Mouse (Mus musculus) kidney, postnatal 0 days (tissue): ENCODE data around the gene Zscan10. TPM values are rescaled to one million over a fixed set of nuclear protein-coding genes. Genes with fewer than 3 reads are reported as not detected.
A peak's percentile ranks its signal among the peaks of the same experiment; 100 is the strongest.

ENCODE experiments used
- ATAC-seq: fragments of 200-750 bp; cut with Nextera tagmentation; replicated peaks from 2 replicates; pipeline ENCODE4 v1.8.0; 2017; ENCODE audit warnings: low read depth, moderate number of reproducible peaks, moderate TSS enrichment, moderate library complexity; ENCODE audit not compliant: low FRiP score
- DNase-seq: peaks from one replicate; pipeline ENCODE4 v3.0.0-alpha.2; 2016; ENCODE audit warnings: low spot score
- H3K27ac ChIP-seq: fragments of 300-500 bp; sonication (generic); 2 replicates; pipeline ENCODE4 v1.5.1; 2014; ENCODE audit warnings: mild to moderate bottlenecking
- H3K27me3 ChIP-seq: fragments of 300-500 bp; sonication (generic); 2 replicates; pipeline ENCODE4 v1.6.1; 2014; ENCODE audit warnings: low read length, mixed read lengths; ENCODE audit not compliant: insufficient read depth
- H3K36me3 ChIP-seq: fragments of 300-500 bp; sonication (generic); 2 replicates; pipeline ENCODE4 v1.6.1; 2014; ENCODE audit warnings: low read length, mixed read lengths; ENCODE audit not compliant: insufficient read depth
- H3K4me1 ChIP-seq: fragments of 300-500 bp; sonication (generic); replicated peaks from 2 replicates; pipeline ENCODE4 v1.6.1; 2014; ENCODE audit warnings: antibody characterized with exemption, low read length, mixed read lengths; ENCODE audit not compliant: insufficient read depth
- H3K4me2 ChIP-seq: fragments of 300-500 bp; sonication (generic); 2 replicates; pipeline ENCODE4 v1.6.1; 2014; ENCODE audit warnings: mild to moderate bottlenecking, low read length, moderate library complexity, mixed read lengths
- H3K4me3 ChIP-seq: fragments of 300-500 bp; sonication (generic); replicated peaks from 2 replicates; pipeline ENCODE4 v1.5.1; 2014; ENCODE audit warnings: low read depth, low read length
- H3K9ac ChIP-seq: fragments of 300-500 bp; sonication (generic); 2 replicates; pipeline ENCODE4 v1.6.1; 2014; ENCODE audit warnings: low read depth, low read length
- H3K9me3 ChIP-seq: fragments of 300-500 bp; sonication (generic); replicated peaks from 2 replicates; pipeline ENCODE4 v1.6.1; 2016; ENCODE audit warnings: low read length, inconsistent platforms, mixed read lengths
- CTCF ChIP-seq: IDR thresholded peaks from 2 replicates; pipeline ENCODE4 v1.5.1; 2016; ENCODE audit warnings: antibody characterized with exemption, low read depth, mild to moderate bottlenecking, moderate library complexity
- WGBS: fragments of 180-500 bp; shearing (Covaris S2); extraction: QIAGEN DNeasy Blood & Tissue Kit; methylation state at CpG from one replicate; pipeline ENCODE4 v1.1.7; 2014; 5-methylcytosine and 5-hydroxymethylcytosine counted together
- polyA plus RNA-seq: library from polyadenylated mRNA; unstranded; fragments of >200 nt; fragmentation: Nextera tagmentation; extraction: Ambion mirVana; gene quantifications from 2 replicates; pipeline ENCODE4 v1.2.1, GENCODE M21; 2015

Gene Zscan10
- polyA plus RNA-seq, 1 experiment from 2014 or later = not detected

- no peak for TF ChIP-seq CTCF
- ATAC-seq = no peak
These were observed 46.3 kb upstream of the Zscan10 start for GRCm38 (mm10) chr17:23554321-23554720.

GRCm38 (mm10) chr17:23555243-23555916, 45.3 kb upstream of the Zscan10 start:
- Histone ChIP-seq H3K27ac (no peak overlapping the region), H3K4me3 (no peak overlapping the region), H3K4me1 (no peaks in the 10 kb centered on the region), H3K9me3 (no peaks in the 10 kb centered on the region), H3K36me3 (peaks cover 28% of the 10 kb centered on the region), H3K9ac (peak overlapping the region; percentile 18; the same call in 1 of the 2 replicates), H3K4me2 (no peak overlapping the region), H3K27me3 (no peaks in the 10 kb centered on the region)
- WGBS = 67% methylated on average over 7 of the region's 7 CpGs
- DNase-seq (no peak), ATAC-seq (no peak)
- TF ChIP-seq CTCF = no peak

More at GRCm38 (mm10) chr17:23554321-23554720, 46.3 kb upstream of the Zscan10 start:
- H3K27ac ChIP-seq = no peak overlapping the region
- H3K27me3 ChIP-seq = no peaks in the 10 kb centered on the region
- peaks cover 28% of the 10 kb centered on the region for H3K36me3 ChIP-seq
- no peak overlapping the region for H3K4me3 ChIP-seq
- H3K9ac ChIP-seq = no peak overlapping the region
- H3K4me1 ChIP-seq = peaks cover 5% of the 10 kb centered on the region
- no peak overlapping the region for H3K4me2 ChIP-seq
- DNase-seq = no peak
- H3K9me3 ChIP-seq = no peaks in the 10 kb centered on the region

- H3K36me3 ChIP-seq = peaks cover 36% of the 10 kb centered on the region
- H3K4me2 ChIP-seq = no peak overlapping the region
- DNase-seq (peak; percentile 54), ATAC-seq (no peak)
- no peak overlapping the region for H3K4me3 ChIP-seq
- no peak overlapping the region for H3K9ac ChIP-seq
- no peak overlapping the region for H3K27ac ChIP-seq
- peaks cover 3% of the 10 kb centered on the region; the same call in 1 of the 2 replicates for H3K4me1 ChIP-seq
- 62% methylated on average over 11 of the region's 11 CpGs for WGBS
- H3K9me3 ChIP-seq = no peaks in the 10 kb centered on the region
- TF ChIP-seq CTCF = peak; percentile 54
- no peaks in the 10 kb centered on the region for H3K27me3 ChIP-seq
These were observed 40.9 kb upstream of the Zscan10 start for GRCm38 (mm10) chr17:23559767-23560166.

- under 1% methylated on average over 59 of the region's 59 CpGs for WGBS
- ATAC-seq (peak; percentile 97), DNase-seq (peak; percentile 99)
- no peaks in the 10 kb centered on the region for H3K9me3 ChIP-seq
- H3K4me3 ChIP-seq = peak within 1 kb of the TSS; percentile 72
- peak within 1 kb of the TSS; percentile 87 for H3K9ac ChIP-seq
- peak within 1 kb of the TSS; percentile 94 for H3K27ac ChIP-seq
- no peaks in the 10 kb centered on the region for H3K27me3 ChIP-seq
- TF ChIP-seq CTCF = 0 out of 2 replicates have a peak, but pooled peaks have one; percentile 1
- H3K4me2 ChIP-seq = peak within 1 kb of the TSS; percentile 80
- peaks cover 9% of the 10 kb centered on the region; the same call in 1 of the 2 replicates for H3K36me3 ChIP-seq
- H3K4me1 ChIP-seq = peaks cover 3% of the 10 kb centered on the region; the same call in 1 of the 2 replicates
These were observed 36.9 kb upstream of the Zscan10 start, which contains the start of gene Zfp213 for GRCm38 (mm10) chr17:23563595-23564367. TSS of gene Zfp213 (minus strand) at chr17:23564238.

- Histone ChIP-seq H3K27me3 (no peaks in the 10 kb centered on the region), H3K36me3 (peaks cover 8% of the 10 kb centered on the region; the same call in 1 of the 2 replicates), H3K27ac (peak overlapping the region; percentile 94), H3K4me2 (peak overlapping the region; percentile 80), H3K4me1 (peaks cover 3% of the 10 kb centered on the region; the same call in 1 of the 2 replicates), H3K9me3 (no peaks in the 10 kb centered on the region), H3K4me3 (peak overlapping the region; percentile 72), H3K9ac (peak overlapping the region; percentile 87)
- 1% methylated on average over 8 of the region's 8 CpGs for WGBS
- no peak for TF ChIP-seq CTCF
- ATAC-seq (peak; percentile 75), DNase-seq (no peak)
These were observed 36.3 kb upstream of the Zscan10 start for GRCm38 (mm10) chr17:23564368-23564715.

- H3K27me3 ChIP-seq = no peaks in the 10 kb centered on the region
- no peak overlapping the region for H3K9ac ChIP-seq
- H3K4me1 ChIP-seq = peaks cover 3% of the 10 kb centered on the region; the same call in 1 of the 2 replicates
- no peak overlapping the region for H3K4me2 ChIP-seq
- no peak overlapping the region for H3K27ac ChIP-seq
- H3K36me3 ChIP-seq = no peaks in the 10 kb centered on the region
- H3K4me3 ChIP-seq = no peak overlapping the region
- DNase-seq = peak; percentile 29
- 50% methylated on average over 5 of the region's 5 CpGs for WGBS
- TF ChIP-seq CTCF = peak; percentile 46; the same call in 1 of the 2 replicates
- ATAC-seq = no peak
- H3K9me3 ChIP-seq = no peaks in the 10 kb centered on the region
These were observed 33.9 kb upstream of the Zscan10 start for GRCm38 (mm10) chr17:23566787-23567186.
